Mouse (Mus musculus) midbrain, embryonic 15.5 days (tissue): ENCODE measurements around the gene Cfap61. TPM values are rescaled to one million over a fixed set of nuclear protein-coding genes. Genes with fewer than 3 reads are reported as not detected.
"Not testable (repeated sequence)": the region's sequence is repeated elsewhere in the genome, so short reads cannot be mapped to it uniquely, and the experiment has no call there.

Experiments used
- ATAC-seq: fragments of 200-750 bp; cut with Nextera tagmentation; replicated peaks from 2 replicates; pipeline ENCODE4 v1.8.0; 2017; ENCODE audit warnings: moderate TSS enrichment
- H3K27ac ChIP-seq: fragments of 300-500 bp; sonication (generic); 2 replicates; pipeline ENCODE4 v1.5.1; 2015; ENCODE audit warnings: mild to moderate bottlenecking, inconsistent platforms
- H3K27me3 ChIP-seq: fragments of 300-500 bp; sonication (generic); replicated peaks from 2 replicates; pipeline ENCODE4 v1.6.1; 2015; ENCODE audit warnings: inconsistent platforms
- H3K36me3 ChIP-seq: fragments of 300-500 bp; sonication (generic); replicated peaks from 2 replicates; pipeline ENCODE4 v1.6.1; 2015; ENCODE audit warnings: inconsistent platforms
- H3K4me1 ChIP-seq: fragments of 300-500 bp; sonication (generic); 2 replicates; pipeline ENCODE4 v1.6.1; 2015; ENCODE audit warnings: inconsistent platforms
- H3K4me2 ChIP-seq: fragments of 300-500 bp; sonication (generic); 2 replicates; pipeline ENCODE4 v1.6.1; 2015; ENCODE audit warnings: inconsistent platforms, mild to moderate bottlenecking, moderate library complexity
- H3K4me3 ChIP-seq: fragments of 300-500 bp; sonication (generic); 2 replicates; pipeline ENCODE4 v1.5.1; 2015; ENCODE audit warnings: mild to moderate bottlenecking, inconsistent platforms
- H3K9ac ChIP-seq: fragments of 300-500 bp; sonication (generic); 2 replicates; pipeline ENCODE4 v1.6.1; 2015; ENCODE audit warnings: mild to moderate bottlenecking, inconsistent platforms
- H3K9me3 ChIP-seq: fragments of 300-500 bp; sonication (generic); 2 replicates; pipeline ENCODE4 v1.6.1; 2016; ENCODE audit warnings: inconsistent platforms
- WGBS: fragments of 180-500 bp; shearing (Covaris S2); methylation state at CpG from one replicate; pipeline ENCODE4 v1.1.7; 2015; ENCODE audit warnings: mixed read lengths; 5-methylcytosine and 5-hydroxymethylcytosine counted together
- polyA plus RNA-seq: library from polyadenylated mRNA; unstranded; fragments of >200 nt; fragmentation: Nextera tagmentation; extraction: Ambion mirVana; gene quantifications from 2 replicates; pipeline ENCODE4 v1.2.1, GENCODE M21; 2015

Gene Cfap61
- polyA plus RNA-seq, 1 experiment from 2014 or later = 3.5 TPM

GRCm38 (mm10) chr2:145903983-145904616 is 30.5 kb upstream of the Cfap61 start:
- no peaks in the 10 kb centered on the region for H3K27me3 ChIP-seq
- no peak for ATAC-seq
- H3K36me3 ChIP-seq = peaks cover 4% of the 10 kb centered on the region; the same call in 1 of the 2 replicates
- peak overlapping the region; percentile 55 for H3K4me2 ChIP-seq
- WGBS = 32% methylated on average over 12 of the region's 12 CpGs
- peak overlapping the region; percentile 95; the same call in 1 of the 2 replicates for H3K9ac ChIP-seq
- H3K27ac ChIP-seq = no peak overlapping the region
- peaks cover 17% of the 10 kb centered on the region for H3K4me1 ChIP-seq
- H3K4me3 ChIP-seq = peak overlapping the region; percentile 99
- H3K9me3 ChIP-seq = no peaks in the 10 kb centered on the region

GRCm38 (mm10) chr2:145905156-145905555 is 29.4 kb upstream of the Cfap61 start:
- ATAC-seq = no peak

GRCm38 (mm10) chr2:145905884-145906283 is 28.7 kb upstream of the Cfap61 start:
- peaks cover 17% of the 10 kb centered on the region for H3K4me1 ChIP-seq
- H3K9me3 ChIP-seq, H3K4me3 ChIP-seq, ATAC-seq, H3K36me3 ChIP-seq, H3K4me2 ChIP-seq, H3K27me3 ChIP-seq, H3K27ac ChIP-seq, H3K9ac ChIP-seq: not testable (repeated sequence)
- 41% methylated on average over 4 of the region's 4 CpGs for WGBS

More at GRCm38 (mm10) chr2:145905156-145905555, 29.4 kb upstream of the Cfap61 start:
- H3K4me2 ChIP-seq = no peak overlapping the region
- H3K36me3 ChIP-seq = peaks cover 4% of the 10 kb centered on the region; the same call in 1 of the 2 replicates
- no peak overlapping the region for H3K27ac ChIP-seq
- H3K9ac ChIP-seq = no peak overlapping the region
- no peak overlapping the region for H3K4me3 ChIP-seq
- H3K27me3 ChIP-seq = no peaks in the 10 kb centered on the region
- H3K9me3 ChIP-seq = no peaks in the 10 kb centered on the region
- H3K4me1 ChIP-seq = peaks cover 17% of the 10 kb centered on the region
- WGBS = 87% methylated on average over 6 of the region's 6 CpGs

- H3K9ac ChIP-seq = no peak overlapping the region
- no peak overlapping the region for H3K4me3 ChIP-seq
- 90% methylated on average over 8 of the region's 8 CpGs for WGBS
- H3K36me3 ChIP-seq = peaks cover 51% of the 10 kb centered on the region
- H3K27me3 ChIP-seq = no peaks in the 10 kb centered on the region
- no peaks in the 10 kb centered on the region for H3K4me1 ChIP-seq
- no peak for ATAC-seq
- H3K27ac ChIP-seq = no peak overlapping the region
- H3K9me3 ChIP-seq = no peaks in the 10 kb centered on the region
- H3K4me2 ChIP-seq = no peak overlapping the region
Measured at GRCm38 (mm10) chr2:145920941-145921650, 13.5 kb upstream of the Cfap61 start.

- H3K27me3 ChIP-seq = no peaks in the 10 kb centered on the region
- H3K36me3 ChIP-seq = peaks cover 3% of the 10 kb centered on the region; the same call in 1 of the 2 replicates
- 88% methylated on average over 8 of the region's 8 CpGs for WGBS
- H3K4me3 ChIP-seq = no peak overlapping the region
- H3K4me1 ChIP-seq = peaks cover 10% of the 10 kb centered on the region
- H3K9ac ChIP-seq = no peak overlapping the region
- no peak for ATAC-seq
- H3K27ac ChIP-seq = no peak overlapping the region
- H3K4me2 ChIP-seq = no peak overlapping the region
- no peaks in the 10 kb centered on the region for H3K9me3 ChIP-seq
Measured at GRCm38 (mm10) chr2:145936975-145937374, 2.4 kb downstream of the Cfap61 start.

- Histone ChIP-seq H3K4me1 (no peaks in the 10 kb centered on the region), H3K27me3 (no peaks in the 10 kb centered on the region), H3K36me3 (no peaks in the 10 kb centered on the region), H3K27ac (no peak overlapping the region), H3K9ac (no peak overlapping the region), H3K9me3 (no peaks in the 10 kb centered on the region), H3K4me3 (no peak overlapping the region), H3K4me2 (no peak overlapping the region)
- ATAC-seq = no peak
- WGBS = 61% methylated on average over 3 of the region's 3 CpGs
Measured at GRCm38 (mm10) chr2:145941403-145941802, 6.8 kb downstream of the Cfap61 start.

- no peak overlapping the region for H3K9ac ChIP-seq
- no peak overlapping the region for H3K27ac ChIP-seq
- H3K9me3 ChIP-seq = no peaks in the 10 kb centered on the region
- no peaks in the 10 kb centered on the region for H3K36me3 ChIP-seq
- H3K4me2 ChIP-seq = no peak overlapping the region
- H3K4me1 ChIP-seq = no peaks in the 10 kb centered on the region
- 53% methylated on average over 3 of the region's 3 CpGs for WGBS
- H3K27me3 ChIP-seq = no peaks in the 10 kb centered on the region
- no peak for ATAC-seq
- H3K4me3 ChIP-seq = no peak overlapping the region
Measured at GRCm38 (mm10) chr2:145944286-145944685, 9.7 kb downstream of the Cfap61 start.

- Histone ChIP-seq H3K27me3 (no peaks in the 10 kb centered on the region), H3K4me1 (peaks cover 13% of the 10 kb centered on the region), H3K9me3 (no peaks in the 10 kb centered on the region), H3K27ac (no peak overlapping the region), H3K9ac (no peak overlapping the region), H3K36me3 (no peaks in the 10 kb centered on the region), H3K4me3 (no peak overlapping the region), H3K4me2 (no peak overlapping the region)
- ATAC-seq = no peak
- 40% methylated on average over 7 of the region's 7 CpGs for WGBS
Measured at GRCm38 (mm10) chr2:145948402-145948954, 13.9 kb downstream of the Cfap61 start.

- H3K4me3 ChIP-seq = no peak overlapping the region
- peaks cover 13% of the 10 kb centered on the region for H3K4me1 ChIP-seq
- no peaks in the 10 kb centered on the region for H3K27me3 ChIP-seq
- H3K9me3 ChIP-seq = no peaks in the 10 kb centered on the region
- no peak overlapping the region for H3K9ac ChIP-seq
- WGBS = 19% methylated on average over 11 of the region's 11 CpGs
- no peak overlapping the region for H3K27ac ChIP-seq
- no peak overlapping the region for H3K4me2 ChIP-seq
- no peaks in the 10 kb centered on the region for H3K36me3 ChIP-seq
- peak; percentile 70 for ATAC-seq
Measured at GRCm38 (mm10) chr2:145949475-145950068, 15.0 kb downstream of the Cfap61 start.

- H3K36me3 ChIP-seq = no peaks in the 10 kb centered on the region
- no peaks in the 10 kb centered on the region for H3K27me3 ChIP-seq
- H3K4me1 ChIP-seq = peaks cover 13% of the 10 kb centered on the region
- H3K27ac ChIP-seq = no peak overlapping the region
- no peak overlapping the region for H3K4me3 ChIP-seq
- H3K9me3 ChIP-seq = no peaks in the 10 kb centered on the region
- no peak overlapping the region for H3K9ac ChIP-seq
- 23% methylated on average over 10 of the region's 10 CpGs for WGBS
- no peak for ATAC-seq
- no peak overlapping the region for H3K4me2 ChIP-seq
Measured at GRCm38 (mm10) chr2:145950239-145950638, 15.7 kb downstream of the Cfap61 start.

GRCm38 (mm10) chr2:145952726-145953125 is 18.1 kb downstream of the Cfap61 start:
- Histone ChIP-seq H3K27ac (no peak overlapping the region), H3K27me3 (0 out of 2 replicates have a peak, but pooled peaks cover 4% of the 10 kb centered on the region), H3K4me2 (no peak overlapping the region), H3K36me3 (no peaks in the 10 kb centered on the region), H3K9ac (no peak overlapping the region), H3K4me3 (no peak overlapping the region), H3K9me3 (no peaks in the 10 kb centered on the region), H3K4me1 (peaks cover 13% of the 10 kb centered on the region)
- ATAC-seq = no peak
- WGBS = 87% methylated on average over 5 of the region's 5 CpGs

GRCm38 (mm10) chr2:145955844-145956243 is 21.3 kb downstream of the Cfap61 start:
- no peaks in the 10 kb centered on the region for H3K36me3 ChIP-seq
- H3K9me3 ChIP-seq = no peaks in the 10 kb centered on the region
- 40% methylated on average over 10 of the region's 10 CpGs for WGBS

More at GRCm38 (mm10) chr2:145955844-145956243, 21.3 kb downstream of the Cfap61 start:
- 0 out of 2 replicates have a peak, but pooled peaks cover 4% of the 10 kb centered on the region for H3K27me3 ChIP-seq
- H3K4me2 ChIP-seq = no peak overlapping the region
- ATAC-seq = no peak
- no peak overlapping the region for H3K27ac ChIP-seq
- no peaks in the 10 kb centered on the region for H3K4me1 ChIP-seq
- no peak overlapping the region for H3K4me3 ChIP-seq
- no peak overlapping the region for H3K9ac ChIP-seq
